Mouse (Mus musculus): ENCODE measurements around the gene Coq5. TPM values are rescaled to one million over a fixed set of nuclear protein-coding genes. Genes with fewer than 3 reads are reported as not detected.
A peak's percentile ranks its signal among the peaks of the same experiment; 100 is the strongest.
"Not testable (repeated sequence)": the region's sequence is repeated elsewhere in the genome, so short reads cannot be mapped to it uniquely, and the experiment has no call there.

The Coq5 gene
- total RNA-seq, 2 experiments from 2014 or later = 159 to 164 TPM

DNA sequence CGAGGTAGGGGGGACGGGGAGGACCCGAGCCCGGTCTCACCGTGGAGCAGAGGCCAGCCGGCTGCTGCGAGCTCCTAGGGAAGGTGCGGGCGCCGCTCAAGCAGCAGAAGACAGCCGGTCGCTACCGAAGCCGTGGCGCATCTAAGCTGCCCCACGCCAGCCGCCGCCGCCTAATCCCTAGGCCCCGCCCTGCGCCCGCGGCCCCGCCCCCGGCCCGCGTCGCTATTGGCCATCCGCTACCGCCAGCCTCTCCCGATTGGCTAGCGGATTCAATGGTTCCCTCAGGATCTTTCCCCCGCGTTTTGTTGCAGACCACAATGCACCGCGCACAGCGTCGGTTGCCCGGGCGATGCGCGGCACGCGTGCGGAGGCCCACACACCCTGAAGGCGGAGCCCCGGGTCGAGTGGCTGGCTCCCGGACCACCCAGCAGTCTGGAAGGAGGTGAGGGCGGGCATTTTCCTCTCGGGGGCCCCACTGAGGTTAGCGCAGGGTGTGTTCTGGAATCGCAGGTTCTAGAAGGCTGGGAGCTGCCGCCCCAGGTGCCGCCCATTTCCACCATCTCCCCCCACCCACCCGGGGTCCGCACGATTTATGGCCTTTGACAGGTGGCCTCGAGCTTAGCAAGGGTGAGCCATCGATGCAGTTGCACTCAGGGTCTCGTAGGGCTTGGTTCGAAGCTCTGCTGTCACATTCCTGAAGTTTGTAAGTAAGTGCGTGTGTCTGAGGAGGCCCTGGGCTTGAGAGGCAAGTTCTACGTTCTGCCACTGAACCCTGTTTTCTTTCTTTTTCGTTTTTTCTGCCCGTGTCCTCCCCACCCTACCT lies 21.5 kb downstream of the Coq5 start, which contains the start of gene Dynll1:
Dynll1 (minus strand) TSS at position 208 of the 823 bp plus-strand sequence.
- DNase-seq (ENCODE audit: low spot score) = peak; percentile 97
- intact Hi-C loops (cut with DNase I) = loop anchor here (2.0 kb wide), 1 partner anchor 40 kb away; the partner anchor contains the start of genes Gatc and Triap1

DNA sequence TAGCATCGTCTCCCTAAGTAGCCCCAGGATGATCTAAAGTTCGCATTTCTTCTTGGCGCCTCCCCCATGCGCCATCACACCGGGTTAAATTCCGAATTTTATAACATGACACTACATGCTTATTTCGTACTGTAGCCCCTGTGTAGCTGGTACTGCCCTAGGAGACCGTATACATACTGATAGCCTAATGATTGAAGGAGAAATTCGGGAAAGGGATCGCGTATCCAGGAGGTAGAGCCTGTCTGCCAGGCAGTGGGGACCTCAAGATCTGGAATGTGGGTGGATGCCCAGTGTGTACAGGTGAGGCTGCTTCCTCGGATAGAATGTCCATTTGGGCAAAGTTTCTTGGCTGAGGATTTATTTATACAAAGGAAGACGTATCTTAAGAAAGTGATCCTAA lies 22.1 kb downstream of the Coq5 start:
- no peak for DNase-seq (ENCODE audit: low spot score)
- intact Hi-C loops (cut with DNase I) = loop anchor here (2.0 kb wide), 2 partner anchors 17 to 39 kb away; partner anchors contain the start of genes Gatc and Triap1

DNA sequence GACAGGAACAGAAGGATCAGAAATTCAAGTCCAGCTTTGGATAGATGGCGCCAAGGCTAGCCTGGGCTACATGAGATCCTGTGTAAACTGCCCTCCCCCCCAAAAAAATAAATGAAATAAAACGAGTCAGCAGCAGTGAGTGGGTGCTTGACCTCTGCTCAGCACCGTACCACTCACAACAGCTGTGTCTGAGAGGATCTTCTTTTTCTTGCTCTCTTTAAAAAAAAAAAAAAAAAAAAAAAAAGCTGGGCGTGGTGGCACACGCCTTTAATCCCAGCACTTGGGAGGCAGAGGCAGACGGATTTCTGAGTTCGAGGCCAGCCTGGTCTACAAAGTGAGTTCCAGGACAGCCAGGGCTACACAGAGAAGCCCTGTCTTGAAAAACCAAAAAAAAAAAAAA lies 22.7 kb downstream of the Coq5 start:
- DNase-seq (ENCODE audit: low spot score) = not testable (repeated sequence)
- intact Hi-C loops (cut with DNase I) = loop anchor here (2.0 kb wide), 1 partner anchor 17 kb away; no protein-coding TSS in a partner anchor

DNA sequence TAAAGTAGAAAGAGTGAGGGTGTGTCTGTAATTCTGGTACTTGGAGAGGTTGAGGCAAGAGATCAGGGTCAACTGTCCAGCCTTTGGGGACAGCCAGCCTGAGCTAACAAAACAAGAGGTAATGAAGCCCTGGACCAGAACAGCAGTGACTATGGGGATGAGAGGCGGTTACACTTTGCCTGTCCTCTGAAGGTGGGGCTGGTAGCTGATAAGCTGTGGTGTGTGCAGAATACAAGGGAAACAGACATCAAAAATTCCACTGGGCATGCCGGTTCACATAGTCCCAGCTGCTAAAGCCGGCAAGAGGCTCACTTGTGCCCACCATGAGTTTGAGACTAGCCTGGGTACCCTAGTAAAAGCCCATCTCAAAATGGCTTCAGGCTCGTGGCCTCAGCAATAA lies 32.9 kb downstream of the Coq5 start:
- intact Hi-C loops (cut with DNase I) = no loop called here
- no peak for DNase-seq (ENCODE audit: low spot score)

DNA sequence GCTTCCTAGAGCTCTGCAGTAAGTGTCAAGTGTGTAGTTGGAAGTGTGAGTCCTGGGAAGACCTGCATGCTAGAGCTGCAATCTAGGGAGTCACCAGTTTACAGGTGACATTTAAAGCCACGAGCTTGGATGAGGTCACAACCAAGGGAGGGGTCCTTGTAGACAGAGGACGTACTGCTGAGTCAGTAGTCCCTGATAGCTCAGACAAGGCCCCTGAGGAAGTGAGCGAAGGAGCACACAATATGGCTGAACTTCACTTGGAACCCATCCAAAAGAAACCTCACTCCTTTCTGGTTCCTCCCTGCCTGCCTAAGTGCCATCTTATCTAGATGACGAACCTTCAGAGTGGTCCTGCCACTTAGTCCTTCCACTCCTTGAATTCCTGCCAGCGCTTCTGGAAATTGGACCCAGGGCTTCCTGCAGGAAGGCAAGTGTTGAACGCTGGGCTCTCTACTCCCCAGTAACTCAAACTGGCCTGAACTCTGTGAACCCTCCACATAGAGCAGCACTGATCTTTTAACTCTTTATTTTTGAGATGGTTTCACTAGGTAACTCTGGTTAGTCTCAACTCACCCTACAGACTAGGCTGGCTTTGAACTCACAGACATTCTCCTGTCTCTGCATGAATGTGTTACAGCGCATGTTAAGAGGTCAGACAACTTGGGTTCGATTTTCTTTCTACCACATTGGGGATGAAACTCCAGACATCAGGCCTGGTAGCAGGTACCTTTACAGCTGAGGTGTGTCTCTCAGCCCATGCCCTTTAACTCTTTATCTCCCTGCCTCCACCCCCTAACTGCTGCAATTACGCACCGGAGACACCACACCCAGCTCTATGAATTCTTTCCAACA lies 33.6 kb downstream of the Coq5 start:
- intact Hi-C loops (cut with DNase I) = no loop called here
- DNase-seq (ENCODE audit: low spot score) = no peak

DNA sequence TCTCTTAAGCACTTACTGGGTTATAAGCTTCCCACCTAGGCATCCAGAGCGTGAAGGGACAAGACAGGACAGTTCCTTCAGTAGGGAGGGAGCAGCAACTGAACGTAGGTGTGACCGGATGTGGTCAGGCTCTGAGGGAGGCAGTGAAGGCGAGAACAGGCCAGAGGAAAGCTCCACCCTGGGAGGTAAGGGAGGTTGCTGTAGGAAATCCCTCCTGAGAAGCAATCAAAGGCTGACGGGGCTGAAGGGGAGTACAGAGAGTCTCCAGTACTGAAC lies 34.1 kb downstream of the Coq5 start:
- intact Hi-C loops (cut with DNase I) = no loop called here
- no peak for DNase-seq (ENCODE audit: low spot score)

DNA sequence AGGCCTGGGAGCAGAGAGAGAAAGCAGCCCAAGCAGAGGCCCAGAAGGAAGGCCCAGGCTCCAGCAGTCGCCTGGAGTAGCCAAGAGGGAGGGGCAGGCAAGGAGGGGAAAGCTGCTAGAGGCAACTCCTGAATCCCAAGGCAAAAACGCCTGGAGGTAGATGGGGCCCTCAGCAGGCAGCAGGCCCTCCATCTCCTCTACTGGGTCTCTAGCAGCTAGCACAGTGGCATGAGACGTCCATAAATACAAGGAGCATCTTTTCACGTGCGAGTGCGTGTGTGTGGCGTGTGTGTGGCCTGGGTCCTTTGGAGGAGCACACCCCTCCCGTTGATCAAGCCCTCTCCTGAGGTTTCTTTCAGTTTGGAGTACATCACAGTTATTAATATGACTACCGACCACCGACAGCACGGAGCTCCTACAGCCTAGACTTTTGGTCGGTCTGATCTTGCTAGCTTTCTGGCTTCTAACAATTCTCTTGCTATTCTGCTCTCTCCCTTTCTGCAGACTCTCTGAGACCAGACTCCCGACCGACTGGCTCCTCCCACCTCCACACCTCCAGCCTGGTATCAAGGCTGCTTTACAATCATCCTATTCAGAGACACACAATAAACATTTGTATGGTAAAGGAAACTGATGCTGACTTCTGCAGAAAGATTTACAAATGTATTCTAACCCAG lies 37.6 kb downstream of the Coq5 start:
- no peak for DNase-seq (ENCODE audit: low spot score)

DNA sequence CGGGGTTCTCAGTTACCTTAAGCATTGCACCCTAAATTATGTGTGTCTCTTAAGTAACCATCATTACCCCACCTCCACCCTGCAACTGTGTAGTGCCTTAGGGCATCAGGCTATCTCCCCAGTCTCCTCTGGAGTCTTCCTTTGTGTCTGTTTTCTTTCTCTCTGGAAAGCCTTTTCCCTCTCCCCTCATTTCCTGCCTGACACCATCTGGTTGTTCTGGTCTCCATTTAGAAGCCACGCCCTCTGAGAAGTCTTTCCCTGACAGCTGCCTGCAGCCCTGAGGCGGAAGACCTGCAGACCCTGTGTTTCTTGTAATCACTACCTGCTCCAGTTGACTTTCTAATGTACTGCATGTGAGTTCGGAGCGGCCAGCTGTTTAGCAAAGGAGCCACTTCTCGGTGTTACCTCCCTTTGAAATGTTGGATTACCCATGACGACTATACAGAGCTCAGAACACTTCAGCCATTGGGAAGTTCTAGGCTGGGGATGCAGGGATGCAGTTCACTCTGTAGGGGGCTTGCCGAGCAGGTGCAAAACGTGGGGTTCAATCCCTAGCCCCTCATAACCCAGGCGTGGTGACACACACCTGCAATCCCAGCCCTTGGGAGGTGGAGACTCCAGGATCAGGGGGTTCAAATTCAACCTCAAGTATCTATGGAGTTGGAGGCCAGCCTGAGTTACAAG lies 38.3 kb downstream of the Coq5 start:
- intact Hi-C loops (cut with DNase I) = loop anchor here (2.0 kb wide), 1 partner anchor 15 kb away; no protein-coding TSS in a partner anchor
- no peak for DNase-seq (ENCODE audit: low spot score)

More for the DNA sequence above, 37.6 kb downstream of the Coq5 start:
- intact Hi-C loops (cut with DNase I) = no loop called here

DNA sequence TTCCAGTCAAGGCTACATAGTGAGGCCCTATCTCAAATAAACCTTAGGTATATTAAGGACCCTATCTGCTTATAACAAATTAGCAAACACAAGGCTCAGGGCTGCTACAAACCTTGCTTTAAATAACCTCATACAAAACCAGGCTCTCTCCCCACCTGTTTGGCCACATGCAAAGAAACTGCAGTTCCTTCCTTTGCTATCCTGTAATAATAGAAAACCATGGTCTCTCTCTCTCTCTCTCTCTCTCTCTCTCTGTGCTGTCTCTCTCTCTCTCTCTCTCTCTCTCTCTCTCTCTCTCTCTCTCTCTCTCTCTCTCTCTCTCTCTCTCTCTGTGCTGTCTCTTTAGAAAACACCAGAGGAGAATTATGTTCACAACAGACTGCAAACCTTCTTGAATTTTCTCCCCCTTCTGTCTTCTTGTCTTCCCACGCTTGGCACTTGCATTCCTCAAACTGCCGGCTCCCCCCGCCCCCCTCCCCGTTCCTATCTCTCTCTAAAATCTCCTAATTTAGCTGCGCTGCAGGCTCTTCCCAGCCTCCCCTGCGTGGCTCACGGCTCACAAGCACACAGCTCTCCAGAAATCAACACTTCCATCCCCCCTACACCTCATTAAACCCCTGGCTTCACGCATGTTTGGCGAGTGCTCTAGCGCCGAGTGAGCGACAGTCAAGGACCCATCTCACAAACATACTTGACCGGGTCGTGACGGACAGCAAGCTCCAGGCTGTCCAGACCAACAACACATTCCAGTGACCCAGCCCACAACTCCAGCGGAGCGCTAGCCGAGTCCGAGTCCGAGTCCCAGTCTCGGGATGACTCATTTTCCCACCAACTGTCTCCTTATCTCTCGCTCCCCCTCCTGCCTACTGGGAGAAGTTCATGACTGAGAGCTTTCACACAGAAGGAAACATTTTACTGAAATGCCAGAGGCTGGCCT lies 39.8 kb downstream of the Coq5 start:
- peak; percentile 71 for DNase-seq (ENCODE audit: low spot score)
- intact Hi-C loops (cut with DNase I) = loop anchor here (2.0 kb wide), 1 partner anchor 16 kb away; no protein-coding TSS in a partner anchor

DNA sequence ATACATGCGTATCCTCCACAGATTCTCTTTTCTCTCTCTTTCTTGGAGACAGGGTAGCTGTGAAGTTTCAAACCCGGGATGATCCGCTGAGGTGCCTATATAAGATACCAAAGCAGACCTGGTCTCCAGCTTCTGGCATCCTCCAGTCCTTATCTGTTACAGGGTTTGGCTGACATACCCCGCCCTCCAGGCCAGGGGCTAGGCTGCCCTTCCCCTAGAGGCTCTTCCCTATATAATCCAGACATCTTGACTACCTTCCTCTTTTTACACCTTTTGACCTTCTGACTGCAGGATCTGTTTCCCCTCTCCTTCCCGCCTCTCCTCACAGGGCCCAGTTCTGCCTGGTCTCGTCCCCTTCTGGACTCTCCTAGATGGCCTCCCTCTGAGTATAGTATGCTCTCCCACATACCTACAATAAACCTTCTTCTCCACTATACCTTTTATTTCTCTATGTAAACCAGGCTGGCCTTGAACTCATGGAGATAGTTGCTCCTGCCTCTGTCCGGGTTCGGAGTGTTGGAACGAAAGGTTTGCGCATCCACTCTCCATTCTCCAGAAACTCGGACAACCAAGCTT lies 46.9 kb downstream of the Coq5 start:
- no peak for DNase-seq (ENCODE audit: low spot score)
- intact Hi-C loops (cut with DNase I) = no loop called here

DNA sequence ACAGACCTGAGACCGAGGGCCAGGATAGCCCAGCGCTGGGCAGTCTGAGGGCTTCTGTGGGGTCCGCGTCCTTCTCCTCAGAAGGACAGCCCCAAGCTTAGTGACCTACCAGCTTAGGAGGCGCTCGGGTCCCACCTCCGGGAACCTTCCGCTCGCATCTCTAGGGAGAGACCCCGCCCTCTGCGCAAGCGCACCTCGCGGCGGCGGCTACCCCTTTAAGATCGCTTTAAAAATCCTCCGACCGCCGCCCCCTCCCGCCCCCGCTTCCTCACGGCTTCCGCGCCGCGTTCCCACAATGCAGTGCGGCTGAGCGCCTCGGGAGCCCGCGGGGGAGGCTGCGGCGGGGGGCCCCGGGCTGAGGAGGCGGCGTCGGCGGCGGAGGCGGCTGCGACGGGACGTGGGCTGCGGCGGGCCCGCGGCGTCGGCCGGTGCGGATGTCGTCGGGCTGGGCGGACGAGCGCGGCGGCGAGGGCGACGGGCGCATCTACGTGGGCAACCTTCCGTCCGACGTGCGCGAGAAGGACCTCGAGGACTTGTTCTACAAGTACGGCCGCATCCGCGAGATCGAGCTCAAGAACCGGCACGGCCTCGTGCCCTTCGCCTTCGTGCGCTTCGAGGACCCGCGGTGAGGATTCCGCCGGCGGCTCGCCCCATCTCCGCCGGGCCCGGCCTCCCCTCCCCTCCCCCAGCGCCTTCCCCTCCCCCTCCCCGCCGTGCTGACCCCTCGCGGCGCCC lies 47.6 kb downstream of the Coq5 start, which contains the start of gene Srsf9:
Srsf9 (plus strand) TSS at position 303 of the 735 bp plus-strand sequence.
- intact Hi-C loops (cut with DNase I) = loop anchor here (1.0 kb wide), 1 partner anchor 14 kb away; the partner anchor contains the start of genes Gatc and Triap1
- peak; percentile 92 for DNase-seq (ENCODE audit: low spot score)

DNA sequence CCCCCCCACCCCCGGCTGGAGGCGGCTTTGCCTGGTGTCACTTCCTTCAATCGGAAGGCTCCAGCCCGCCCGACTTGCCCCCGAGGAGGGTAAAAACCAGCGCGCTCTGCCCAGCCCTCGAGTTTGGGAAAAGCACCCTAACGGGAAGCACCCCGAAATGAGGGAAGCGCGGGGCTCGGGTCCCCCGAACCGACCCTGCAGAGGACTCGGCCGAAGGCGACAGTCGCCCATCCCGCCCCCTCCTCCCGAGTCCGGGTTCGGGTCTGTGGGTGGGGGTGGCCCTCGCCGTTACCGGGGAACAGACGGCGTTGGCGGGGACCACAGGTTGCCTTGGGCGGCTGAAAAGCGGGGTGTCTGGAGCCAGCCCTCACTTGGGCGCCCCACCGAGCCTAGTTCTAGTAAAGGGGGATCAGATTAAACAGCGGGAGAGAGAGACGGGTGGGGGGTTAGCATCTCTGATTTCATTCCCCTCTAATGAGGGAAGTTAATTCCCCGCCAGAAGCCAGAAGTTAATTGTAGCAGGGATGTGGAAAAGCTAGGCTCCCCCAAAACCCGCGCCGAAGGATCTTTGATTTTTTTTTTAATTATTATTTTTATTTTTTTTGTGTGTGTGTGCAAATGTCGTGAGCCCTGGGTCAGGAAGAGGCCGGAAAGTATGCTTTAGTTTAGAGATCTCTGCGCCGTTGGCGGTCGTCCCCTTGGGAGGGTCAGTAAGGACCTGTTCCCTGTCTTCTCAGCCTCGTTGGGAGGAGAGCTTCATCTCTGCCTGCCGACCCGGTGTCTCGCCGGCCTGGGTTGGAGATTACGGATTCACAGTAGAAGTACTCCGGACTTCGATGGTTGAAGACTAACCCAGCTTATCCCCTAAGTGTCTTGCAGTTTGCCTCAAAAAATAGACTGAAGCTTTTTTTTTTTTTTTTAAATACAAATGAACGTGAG lies 48.4 kb downstream of the Coq5 start:
- intact Hi-C loops (cut with DNase I) = loop anchor here (1.0 kb wide), 1 partner anchor 13 kb away; the partner anchor contains the start of genes Gatc and Triap1
- DNase-seq (ENCODE audit: low spot score) = no peak

DNA sequence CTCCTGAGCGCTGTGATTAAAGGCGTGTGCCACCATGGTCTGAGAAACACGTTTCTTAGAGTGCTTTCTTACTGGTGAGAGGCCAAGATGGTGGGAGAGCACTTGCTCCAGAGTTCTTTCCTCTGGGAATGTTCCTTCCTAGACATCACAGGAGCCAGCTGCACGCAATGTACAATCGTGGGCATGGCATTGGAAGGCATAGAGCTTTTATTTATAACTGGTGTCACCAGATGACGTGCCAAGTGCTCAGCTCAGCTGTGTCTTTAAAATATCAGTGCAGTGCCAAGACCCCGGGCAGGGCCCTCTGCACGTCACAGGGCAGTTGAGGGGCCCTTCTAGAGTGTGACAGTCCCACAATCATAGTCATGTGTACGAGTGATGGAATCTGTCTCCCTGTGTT lies 51.5 kb downstream of the Coq5 start:
- DNase-seq (ENCODE audit: low spot score) = no peak
- intact Hi-C loops (cut with DNase I) = no loop called here

DNA sequence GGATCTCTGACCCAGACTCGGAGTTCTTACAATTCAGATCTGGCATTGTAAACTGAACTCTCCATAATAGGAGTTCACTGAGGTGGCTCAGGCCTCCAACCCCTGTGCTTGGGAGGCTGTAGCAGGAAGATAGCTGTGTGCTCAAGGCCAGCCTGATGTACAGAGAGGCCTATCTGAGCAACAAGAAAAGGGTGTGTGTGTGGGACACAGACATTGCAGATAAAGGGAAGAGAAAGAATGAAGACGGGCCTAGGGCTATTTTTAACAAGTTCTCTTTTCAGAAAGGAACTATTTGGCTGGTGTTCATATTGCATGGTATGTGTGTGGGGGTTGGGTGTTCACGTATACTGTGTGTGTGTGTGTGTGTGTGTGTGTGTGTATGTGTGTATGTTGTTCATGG lies 54.2 kb downstream of the Coq5 start:
- DNase-seq (ENCODE audit: low spot score) = no peak
- intact Hi-C loops (cut with DNase I) = no loop called here

DNA sequence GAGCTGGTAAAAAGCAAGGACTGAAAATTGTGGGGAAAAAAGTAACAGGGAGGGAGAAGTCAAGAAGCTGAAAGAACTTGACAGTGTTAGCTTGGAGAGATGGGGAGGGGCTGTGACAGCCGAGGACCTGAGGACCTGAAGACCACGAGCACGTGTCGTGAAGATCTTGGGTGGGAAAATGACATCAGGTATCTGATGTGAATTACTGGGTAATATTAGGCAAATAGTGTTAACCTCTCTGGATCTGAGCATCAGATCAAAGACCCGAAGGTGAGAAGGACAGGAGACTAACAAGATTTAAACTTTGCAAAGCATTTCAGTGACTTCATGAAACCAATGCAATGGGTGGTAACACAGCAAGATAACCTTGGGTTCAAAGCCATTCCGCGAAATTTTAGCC lies 60.5 kb downstream of the Coq5 start:
- intact Hi-C loops (cut with DNase I) = loop anchor here (2.0 to 5.0 kb wide), 3 partner anchors 39 to 103 kb away; partner anchors contain the start of genes Dynll1 and Pop5
- no peak for DNase-seq (ENCODE audit: low spot score)

All from heart, postnatal 25 days (tissue).